Mouse (Mus musculus) adrenal gland, adult 18-20 months (tissue): ENCODE data around the gene Pwp2. TPM values are rescaled to one million over a fixed set of nuclear protein-coding genes. Genes with fewer than 3 reads are reported as not detected.
"Not testable (repeated sequence)": the region's sequence is repeated elsewhere in the genome, so short reads cannot be mapped to it uniquely, and the experiment has no call there.

ENCODE experiments used
- DNase-seq, 2 experiments: peaks; one replicate each; pipeline ENCODE4 v3.0.0; 2021 to 2022; ENCODE audit warnings: low spot score in 2 of 2
- long read RNA-seq, 2 experiments: library from polyadenylated mRNA; stranded (forward); transcript quantifications; one replicate each; pipeline ENCODE4 v2.0.0; 2021
- total RNA-seq, 2 experiments: library from RNA; stranded (reverse); gene quantifications; 1 replicate in 1 of 2; 2 replicates in 1 of 2; pipeline ENCODE4 v1.2.3; 2021

Gene Pwp2
- 10 to 100 TPM; 17.9 to 21.4 TPM for total RNA-seq
- long read RNA-seq, experiment 1, transcript Pwp2-201 (21 exons, 3,872 nt) = major isoform, 29 of 38 reads
- long read RNA-seq, experiment 1, partial matches to known transcripts = 6 of 38 reads
- long read RNA-seq, experiment 1, other reads (novel, unspliced or antisense) = 3 of 38 reads
- long read RNA-seq, experiment 2, transcript Pwp2-201 (21 exons, 3,872 nt) = major isoform, 25 of 39 reads
- long read RNA-seq, experiment 2, partial matches to known transcripts = 12 of 39 reads
- long read RNA-seq, experiment 2, other reads (novel, unspliced or antisense) = 2 of 39 reads

DNA sequence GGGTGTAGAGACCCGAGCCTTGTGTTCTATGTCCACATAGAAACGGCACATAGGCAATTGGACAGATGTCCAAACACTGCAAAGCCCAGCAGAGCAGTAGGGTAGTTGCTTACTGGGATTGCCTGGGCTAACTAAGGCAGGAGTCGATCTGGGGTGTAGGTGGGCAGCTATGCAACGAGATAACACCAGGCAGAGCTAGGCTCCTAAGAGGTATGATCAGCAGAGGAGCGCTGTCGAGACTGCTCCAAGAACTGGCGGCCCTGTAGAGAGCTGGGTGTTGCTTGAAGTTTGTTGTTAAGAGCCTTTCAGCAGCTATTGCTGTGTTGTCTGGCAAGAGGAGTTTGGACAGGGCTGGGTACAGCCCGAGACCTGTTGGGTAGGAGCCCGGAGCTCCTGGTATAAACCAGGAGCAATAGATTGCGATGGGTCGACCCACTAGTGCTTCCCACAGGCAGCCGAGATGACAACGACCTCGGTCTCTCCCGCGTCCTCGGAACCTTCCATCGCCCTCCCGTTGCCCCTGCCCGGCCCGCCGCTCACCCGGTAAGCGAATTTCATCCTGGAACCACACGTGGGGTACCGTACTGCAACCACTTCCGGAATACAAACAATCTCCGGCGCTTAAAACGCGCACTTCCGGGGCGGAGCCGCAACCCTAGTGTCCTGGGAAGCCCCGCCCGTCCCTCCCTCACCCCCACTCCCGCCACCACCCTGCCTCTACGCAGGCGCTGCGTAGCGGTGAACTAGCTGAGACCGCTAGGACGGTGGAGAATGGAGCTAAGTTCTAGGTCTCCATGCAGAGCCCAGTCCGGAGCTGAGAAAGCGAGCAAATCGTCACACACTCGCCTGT, at the start of gene Pwp2:
Gene Pwp2 (minus strand): TSS at position 619 of the 850 bp plus-strand sequence.
- peak; percentile 83 to 84 for DNase-seq

DNA sequence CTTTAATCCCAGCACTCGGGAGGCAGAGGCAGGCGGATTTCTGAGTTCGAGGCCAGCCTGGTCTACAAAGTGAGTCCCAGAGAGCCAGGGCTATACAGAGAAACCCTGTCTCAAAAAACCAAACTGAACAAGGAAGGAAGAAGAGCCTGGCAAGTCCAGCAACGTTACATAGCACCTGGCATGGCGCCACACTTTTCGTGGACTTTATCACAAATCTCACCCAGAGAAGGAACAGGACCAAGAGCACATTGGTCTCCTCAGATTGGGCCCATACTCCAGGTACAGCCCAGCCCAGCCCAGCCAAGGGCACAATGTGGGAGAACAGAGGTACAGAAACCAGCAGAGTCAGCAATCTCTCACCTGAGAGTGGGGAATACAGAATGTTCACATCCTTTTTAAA, 48.8 kb upstream of the Pwp2 start:
- DNase-seq = no peak

DNA sequence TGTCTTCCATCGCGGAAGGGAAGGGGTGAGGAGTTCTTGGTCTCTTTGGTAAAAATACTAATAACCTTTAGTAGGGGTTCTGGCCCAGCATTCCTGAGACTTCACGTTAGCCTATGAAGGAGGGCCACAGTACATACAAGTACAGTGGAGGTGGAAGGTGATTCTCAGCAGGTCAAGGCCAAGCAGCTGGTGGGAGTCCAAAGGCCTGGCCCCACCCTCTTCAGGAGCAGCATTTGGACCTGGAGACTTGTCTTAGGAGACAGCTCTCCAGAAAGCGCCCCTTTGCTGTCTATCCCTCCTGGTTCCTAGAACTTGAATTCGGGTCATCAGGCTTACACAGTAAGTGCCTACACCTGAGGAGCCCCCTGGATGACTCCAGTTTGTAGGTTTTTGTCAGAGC, 48.2 kb upstream of the Pwp2 start:
- no peak for DNase-seq

DNA sequence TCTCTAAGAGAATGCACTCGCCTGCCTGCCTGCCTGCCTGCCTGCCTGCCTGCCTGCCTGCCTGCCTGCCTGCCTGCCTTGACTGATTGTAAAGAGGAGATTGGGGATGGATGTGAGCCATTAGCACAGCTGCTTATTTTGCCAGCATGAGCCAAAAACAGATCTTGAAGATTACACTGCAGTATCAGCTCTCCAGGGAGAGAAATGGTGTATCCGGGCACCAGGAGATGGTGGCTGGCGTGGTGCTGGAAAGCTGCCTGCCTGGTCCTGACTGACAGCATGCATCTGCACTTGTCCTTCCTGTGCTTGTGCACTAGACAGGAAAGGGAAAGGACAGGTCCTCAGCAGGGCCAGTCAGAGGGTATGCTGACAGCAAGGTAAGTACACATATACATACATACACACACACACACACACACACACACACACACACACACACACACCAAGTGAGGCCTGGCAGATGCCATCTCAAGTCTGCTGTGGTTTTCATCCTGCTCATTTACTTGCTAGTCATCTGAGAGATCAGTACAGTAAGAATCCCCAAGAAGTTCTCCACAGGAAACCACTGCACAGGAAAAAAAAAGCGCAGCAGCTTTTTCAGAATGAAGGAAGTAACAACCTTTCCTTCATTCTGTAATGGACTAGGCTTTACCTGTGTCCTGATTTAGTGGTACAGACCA, 47.5 kb upstream of the Pwp2 start:
- DNase-seq = no peak

DNA sequence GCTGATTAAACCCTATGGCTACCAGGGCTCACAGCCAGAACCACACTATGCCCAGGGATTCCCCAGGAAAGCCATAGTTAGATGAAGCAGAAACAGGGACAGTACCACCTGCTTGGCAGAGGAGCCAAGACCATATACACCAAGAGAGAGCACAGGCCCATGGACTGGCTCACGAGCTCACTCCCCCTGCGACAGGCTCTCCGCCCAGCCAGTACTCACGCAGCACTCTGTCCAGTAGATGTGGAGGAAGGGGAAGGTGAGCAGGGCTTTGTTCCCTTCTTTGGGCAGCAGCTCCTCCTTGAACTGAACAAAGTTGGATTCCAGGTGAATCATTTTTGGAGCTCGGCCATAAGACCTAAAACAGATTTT, 43.6 kb upstream of the Pwp2 start:
- no peak for DNase-seq

DNA sequence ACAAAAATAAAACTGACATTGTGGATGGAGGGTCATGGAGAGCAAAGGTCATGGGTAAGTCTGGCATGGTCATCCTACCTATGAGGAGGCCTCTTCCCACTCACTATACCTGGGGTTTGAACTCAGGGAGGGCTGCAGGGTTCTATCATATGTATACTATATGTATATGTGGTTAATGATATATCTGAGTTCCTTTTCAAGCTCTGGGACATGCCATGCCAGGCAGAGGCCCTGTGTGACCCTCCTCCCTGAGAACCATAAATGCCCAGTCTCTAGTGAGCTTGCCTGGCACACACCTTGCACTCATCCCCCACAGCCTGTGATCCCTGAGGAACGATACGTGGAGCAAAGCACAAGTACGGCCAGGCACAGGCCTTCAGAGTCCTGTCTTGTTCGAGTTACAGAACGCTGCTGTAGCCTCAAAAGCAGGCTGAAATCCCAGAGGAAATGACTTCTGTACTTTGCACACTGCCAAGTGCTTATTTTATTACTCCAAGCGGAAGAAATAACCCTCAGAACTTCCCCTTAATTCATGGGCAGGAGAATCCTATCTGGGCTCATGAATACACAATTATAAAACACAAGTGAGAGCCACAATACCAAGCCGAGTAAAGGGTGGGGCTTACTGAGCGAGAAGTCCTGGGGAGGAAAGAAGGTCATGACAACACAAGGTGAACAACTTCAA, 43.1 kb upstream of the Pwp2 start:
- no peak for DNase-seq

DNA sequence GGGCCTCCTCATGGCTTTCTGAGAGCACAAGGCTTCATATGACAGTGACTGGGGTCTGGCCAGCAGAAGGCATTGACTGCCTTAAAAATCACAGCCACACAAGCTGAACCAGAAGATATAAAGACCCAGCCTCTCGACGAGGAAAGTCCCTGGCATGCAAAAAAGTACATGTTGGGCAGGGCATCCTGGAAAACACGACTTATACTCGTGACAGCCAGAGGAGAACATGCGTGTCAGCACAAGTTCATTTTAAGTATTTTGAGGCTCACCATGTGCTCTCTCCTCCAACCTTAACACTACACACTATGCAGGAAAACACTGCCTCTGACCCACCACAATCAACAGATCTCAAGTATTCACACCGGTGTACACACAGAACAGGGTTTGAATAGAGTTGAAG, 39.2 kb upstream of the Pwp2 start:
- DNase-seq = no peak

DNA sequence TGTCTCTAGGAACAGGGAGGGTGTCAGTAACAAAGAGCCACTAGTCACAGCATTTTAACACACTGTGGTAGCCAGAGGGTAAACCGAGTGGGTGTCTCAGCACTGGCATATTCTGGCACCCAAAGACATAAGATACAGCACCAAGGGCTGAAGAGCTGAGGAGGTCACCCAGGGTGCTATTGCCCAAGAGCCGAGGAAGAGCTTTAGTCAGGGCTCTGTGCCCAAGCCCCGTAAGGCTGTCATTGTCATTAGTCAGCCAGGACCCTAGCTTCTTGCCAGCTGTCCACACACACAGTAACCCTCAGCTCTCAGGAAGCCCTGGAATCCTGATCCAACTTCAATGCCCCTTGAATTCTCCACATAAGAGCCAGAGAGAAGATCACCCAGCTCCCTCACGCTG, 38.0 kb upstream of the Pwp2 start:
- peak in 1 of 2 experiments; percentile 27 for DNase-seq

DNA sequence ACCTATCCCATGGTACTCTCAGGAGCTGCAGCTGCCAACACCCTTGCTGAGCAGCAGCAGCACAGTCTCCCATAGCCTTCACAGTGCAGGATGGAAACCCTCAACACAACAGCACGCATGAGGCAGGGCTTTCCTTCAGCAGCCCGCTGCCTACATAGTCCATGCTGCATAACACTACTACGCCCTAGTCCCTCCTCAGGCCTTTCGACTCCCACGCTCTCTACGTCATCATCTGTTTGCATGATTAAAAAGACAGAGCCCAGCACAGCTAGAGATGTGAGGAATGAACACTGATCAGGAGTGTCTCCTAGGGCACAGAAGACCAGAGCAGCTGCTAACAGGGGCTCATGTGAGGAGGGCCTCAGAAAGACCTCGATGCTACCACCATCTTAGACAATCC, 36.4 kb upstream of the Pwp2 start:
- no peak for DNase-seq

DNA sequence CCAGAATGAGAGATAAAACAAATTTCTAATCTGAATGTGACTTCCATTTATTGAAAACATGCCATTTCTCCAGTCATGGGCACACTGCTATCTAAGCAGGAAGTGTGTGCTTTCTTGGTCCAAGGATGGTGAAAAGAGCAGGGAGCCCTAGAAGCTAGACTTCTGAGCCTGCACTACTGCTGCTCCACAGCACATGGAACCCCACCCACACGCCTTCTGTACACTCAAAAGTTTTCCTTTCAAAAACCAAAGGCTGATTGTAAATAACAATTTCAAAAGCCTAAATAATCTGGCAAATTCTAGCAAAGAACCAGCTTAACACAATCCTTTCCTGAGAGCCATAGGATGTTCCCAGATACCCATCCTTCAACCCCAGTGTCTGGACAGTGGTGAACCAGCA, 34.6 kb upstream of the Pwp2 start:
- DNase-seq = no peak

DNA sequence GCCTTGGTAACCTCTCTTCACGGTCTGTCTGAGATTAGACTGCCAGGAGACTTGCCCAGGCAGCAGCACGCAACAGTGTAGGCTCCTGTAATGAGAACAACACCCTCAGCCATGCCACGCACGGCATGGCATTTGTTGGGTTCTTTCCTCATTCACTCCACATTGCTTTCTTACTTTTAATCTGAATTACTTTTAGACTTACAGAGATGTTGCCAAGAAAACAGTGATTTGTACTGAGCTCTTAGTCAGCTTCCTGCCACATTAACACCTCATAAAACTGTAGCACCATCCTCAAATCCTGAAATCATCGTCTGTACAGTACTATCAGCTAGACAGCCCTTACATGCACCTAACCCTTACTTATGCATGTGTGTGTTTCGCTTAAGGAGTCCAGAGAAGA, 33.6 kb upstream of the Pwp2 start:
- DNase-seq = no peak

DNA sequence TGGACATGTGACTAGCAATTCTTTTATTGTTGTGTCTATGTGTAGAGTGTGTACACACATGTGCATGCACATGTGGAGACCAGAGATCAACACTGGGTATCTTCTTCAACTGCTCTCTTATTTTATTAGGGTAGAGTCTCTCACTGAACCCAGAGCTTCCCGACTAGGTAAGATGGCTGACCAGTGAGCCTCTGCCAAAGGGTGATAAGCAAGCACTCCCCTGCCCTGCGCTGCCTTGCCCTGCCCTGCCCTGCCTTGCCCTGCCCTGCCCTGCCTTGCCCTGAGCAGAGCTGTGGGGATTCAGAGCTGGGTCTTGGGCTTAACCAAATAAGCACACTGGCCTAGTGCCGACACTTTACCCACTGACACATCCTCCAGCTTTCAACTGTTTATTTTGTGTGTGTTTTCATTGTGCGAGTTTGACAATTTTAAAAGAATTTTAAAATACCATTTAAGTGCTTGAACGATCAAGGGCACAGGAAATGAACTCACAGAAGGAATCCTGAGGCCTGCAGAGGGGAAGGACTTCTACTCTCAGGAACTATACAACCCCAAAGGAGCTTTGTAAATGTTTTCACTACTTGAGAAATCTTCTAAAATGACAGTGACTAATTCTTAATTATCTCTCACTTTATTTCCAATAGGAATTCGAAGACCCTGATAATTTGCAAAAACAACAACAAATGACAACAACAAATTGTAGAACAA, 31.6 kb upstream of the Pwp2 start:
- no peak for DNase-seq

DNA sequence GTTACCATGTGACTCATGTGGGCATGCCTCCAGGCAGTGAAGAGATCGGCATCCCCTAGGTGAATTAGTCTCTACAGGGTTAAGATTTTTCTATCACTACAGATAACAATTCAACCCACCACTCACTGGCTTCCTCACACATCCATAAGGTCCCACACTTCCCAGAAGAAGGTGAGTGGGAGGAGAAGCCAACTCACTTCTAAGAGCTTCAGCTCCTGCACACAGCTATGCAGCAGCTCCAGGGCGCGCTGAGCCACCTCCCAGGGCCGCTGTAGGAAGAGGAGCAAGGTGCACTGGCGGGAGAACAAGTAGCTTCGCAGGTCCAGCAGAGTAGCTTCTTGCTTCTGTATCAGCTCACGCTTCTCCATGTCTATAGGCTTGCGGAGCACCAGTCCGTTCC, 29.4 kb upstream of the Pwp2 start:
- DNase-seq = no peak

DNA sequence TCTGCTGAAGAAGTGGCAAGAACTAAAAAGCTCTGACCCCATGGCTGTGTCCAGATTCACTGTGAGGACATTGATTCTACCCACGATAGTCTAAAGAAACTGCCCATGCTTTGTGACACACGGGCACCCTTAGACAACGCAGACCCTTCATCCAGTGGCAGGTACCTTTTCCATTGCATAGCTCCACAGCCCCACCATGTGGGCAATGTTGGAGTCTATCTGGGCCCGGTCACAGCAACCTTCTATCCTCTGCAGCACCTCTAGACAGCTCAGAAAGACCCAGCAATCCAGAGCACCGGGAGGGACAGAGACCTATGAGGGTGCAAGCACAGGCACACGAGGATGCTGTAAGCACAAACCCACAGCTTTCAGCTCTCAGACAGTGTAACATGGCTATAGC, 26.4 kb upstream of the Pwp2 start:
- DNase-seq = no peak

DNA sequence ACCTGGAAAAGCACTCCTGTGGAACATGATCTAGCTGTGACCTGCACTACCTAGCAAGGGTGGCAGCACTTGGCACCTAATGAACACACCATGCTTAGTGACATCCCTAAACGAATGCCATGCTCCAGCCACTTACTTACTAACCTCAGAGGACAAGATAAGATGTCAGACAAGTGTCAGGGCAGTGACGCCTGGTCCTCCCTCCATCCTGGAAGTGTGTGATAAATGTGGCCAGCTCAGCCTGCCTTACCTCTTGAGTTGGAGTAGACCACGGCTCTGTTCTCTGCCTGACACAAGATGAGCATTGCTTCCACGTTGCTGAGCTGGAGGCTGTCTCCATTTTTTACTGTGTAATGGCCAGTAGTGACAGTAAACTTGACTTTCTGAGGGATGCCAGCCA, 16.2 kb upstream of the Pwp2 start:
- no peak for DNase-seq

DNA sequence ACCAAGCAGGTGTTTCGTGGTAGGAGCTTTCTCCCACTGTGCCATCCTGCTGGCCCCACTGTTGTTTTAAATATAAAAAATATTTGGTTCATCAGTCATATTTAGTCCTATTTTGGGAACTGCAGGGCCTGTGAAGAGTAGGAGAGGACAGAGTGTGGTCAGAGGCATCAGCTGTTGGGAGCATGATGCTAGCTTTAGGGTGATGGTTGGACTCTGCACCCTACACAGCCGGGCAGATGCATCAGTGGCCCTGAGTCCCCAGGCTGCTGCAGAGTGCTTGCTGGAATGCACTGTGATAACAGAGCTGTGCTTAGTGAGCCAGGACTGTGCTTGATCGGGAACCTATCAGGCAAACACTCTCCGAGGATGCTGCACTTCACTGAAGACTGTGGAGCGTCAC, 8.0 kb upstream of the Pwp2 start:
- DNase-seq = no peak

DNA sequence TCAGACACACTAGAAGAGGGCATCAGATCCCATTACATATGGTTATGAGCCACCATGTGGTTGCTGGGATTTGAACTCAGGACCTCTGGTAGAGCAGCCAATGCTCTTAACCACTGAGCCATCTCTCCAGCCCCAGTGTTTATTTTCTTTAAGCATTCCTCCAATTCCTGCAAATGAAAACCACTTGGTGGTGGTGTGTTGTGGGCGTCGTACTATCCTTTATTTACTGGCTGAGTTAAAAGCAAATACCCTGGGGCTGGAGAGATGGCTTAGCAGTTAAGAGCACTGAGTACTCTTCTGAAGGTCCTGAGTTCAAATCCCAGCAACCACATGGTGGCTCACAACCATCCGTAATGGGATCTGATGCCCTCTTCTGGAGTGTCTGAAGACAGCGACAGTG, 1.1 kb upstream of the Pwp2 start:
- DNase-seq = not testable (repeated sequence)

DNA sequence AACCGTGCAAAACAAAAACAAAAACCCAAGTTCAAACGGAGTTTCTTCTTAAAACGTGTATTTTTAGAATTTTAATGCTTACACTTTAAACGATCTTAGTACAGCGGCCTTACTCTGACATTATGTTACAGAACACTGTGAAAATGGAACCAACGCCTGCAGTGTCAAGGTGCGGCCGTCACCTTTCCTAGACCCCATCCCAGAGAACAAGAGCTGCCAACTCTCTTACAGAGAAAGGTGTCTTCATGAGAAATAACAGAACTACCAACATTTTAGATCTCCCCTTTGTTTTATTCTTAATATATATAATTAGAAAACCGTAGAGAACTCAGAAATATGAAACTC, 404 bp upstream of the Pwp2 start:
- DNase-seq = no peak

DNA sequence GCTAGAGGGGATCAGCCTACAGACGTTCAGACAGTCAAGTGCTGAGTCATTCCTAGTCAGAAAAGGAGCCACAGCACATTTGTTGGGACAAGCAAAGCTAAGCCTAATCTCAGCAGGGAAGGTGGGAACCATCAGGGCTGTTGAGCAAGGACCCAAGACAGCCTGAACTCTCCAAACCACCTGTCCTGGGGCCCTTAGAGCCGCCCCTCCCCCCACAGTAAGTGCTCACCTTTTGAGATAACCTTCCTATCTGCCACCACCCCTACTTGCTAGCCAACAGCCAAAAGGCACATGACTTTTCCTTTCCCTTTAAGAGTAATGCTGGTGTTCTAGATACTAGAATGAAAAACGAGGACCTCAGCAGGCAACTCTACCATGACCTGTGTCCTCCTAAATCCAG, 1.4 kb downstream of the Pwp2 start:
- no peak for DNase-seq

DNA sequence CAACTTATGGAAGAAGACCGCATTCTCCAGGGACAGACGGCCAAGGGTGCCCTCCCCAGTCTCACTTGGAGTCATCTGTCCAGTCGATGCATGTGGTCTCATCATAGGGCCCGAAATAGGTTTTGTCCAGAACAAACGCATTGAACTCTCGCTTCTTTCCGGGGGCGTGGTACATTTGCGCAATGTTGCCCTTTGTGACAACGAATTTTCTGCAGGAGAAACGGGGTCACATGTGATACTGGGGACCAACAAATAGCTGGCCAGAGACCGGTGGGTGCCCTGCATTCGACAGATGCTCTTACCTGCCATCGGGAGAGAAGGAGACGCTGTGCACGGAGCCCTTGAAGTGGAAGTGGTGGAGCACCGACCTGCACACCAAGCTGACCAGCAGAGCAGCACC, 2.6 kb downstream of the Pwp2 start:
- no peak for DNase-seq

DNA sequence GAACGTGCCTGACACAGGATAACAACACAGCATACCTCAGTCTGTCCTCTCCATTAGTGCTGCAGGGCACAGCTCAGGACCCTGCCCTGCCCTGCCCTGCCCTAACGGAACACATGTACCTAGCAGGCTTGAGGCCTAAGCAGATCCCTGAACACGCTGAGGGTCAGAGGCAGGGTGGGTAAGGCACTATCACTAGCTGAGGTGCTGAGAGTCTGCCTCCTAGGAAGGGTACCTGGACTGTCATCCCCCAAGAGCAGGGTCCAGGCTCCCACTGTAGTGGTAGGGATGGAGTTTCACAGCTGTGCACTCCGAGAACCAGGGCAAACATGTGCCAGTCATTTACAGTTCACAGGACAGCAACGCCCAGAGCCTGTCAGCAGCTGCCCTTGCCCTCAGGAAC, 10.5 kb downstream of the Pwp2 start:
- DNase-seq = no peak
